Mouse (Mus musculus): ENCODE measurements around the gene Vgll4. TPM values are rescaled to one million over a fixed set of nuclear protein-coding genes. Genes with fewer than 3 reads are reported as not detected.

The Vgll4 gene
- polyA plus RNA-seq, 1 experiment from 2014 or later = 14.7 TPM

DNA sequence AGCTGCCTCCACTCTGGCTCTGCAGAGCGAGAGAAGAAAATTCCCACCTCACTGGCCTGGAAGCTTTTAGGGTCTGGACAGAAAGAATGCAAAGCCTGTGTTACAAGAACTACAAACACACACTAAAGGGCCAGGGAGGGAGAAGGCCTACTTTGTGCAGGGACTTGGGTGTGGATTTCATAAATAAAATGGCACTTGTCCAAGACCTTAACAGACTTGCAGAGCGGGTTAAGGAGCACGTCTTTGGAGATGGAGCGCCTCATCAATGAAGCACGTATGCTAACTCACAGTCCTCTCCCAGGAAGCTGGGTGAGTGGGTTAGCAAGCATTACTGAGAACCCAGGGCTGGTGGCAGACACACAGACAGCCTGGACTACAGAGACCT, 37.7 kb downstream of the Vgll4 start:
- no peak overlapping the region for H3K4me3 ChIP-seq (ENCODE audit: low read depth, low read length)
- no peaks in the 10 kb centered on the region for H3K27me3 ChIP-seq (ENCODE audit: insufficient read depth, low read length)
- TF ChIP-seq EP300 (IDR thresholded peaks at IDR 0.05; ENCODE audit: low read depth) = no peak
- TF ChIP-seq CTCF (IDR thresholded peaks at IDR 0.05; ENCODE audit: low read depth) = no peak
- peaks cover 3% of the 10 kb centered on the region; the same call in 1 of the 2 replicates for H3K4me1 ChIP-seq (ENCODE audit: insufficient read depth)
- no peak overlapping the region for H3K27ac ChIP-seq (ENCODE audit: low read depth)
- H3K9ac ChIP-seq (replicated peaks) = no peak overlapping the region
- ATAC-seq = no peak
- 70% methylated on average over 5 of the region's 5 CpGs for WGBS (ENCODE audit: insufficient replicate concordance)
- no peaks in the 10 kb centered on the region for H3K36me3 ChIP-seq (replicated peaks; ENCODE audit: insufficient read depth, low read length)
- H3K4me2 ChIP-seq (ENCODE audit: low read depth, low read length) = no peak overlapping the region
- no peaks in the 10 kb centered on the region for H3K9me3 ChIP-seq (ENCODE audit: low read length)
- no peak for DNase-seq

- Histone ChIP-seq H3K27ac (ENCODE audit: low read depth) (no peak overlapping the region), H3K9ac (replicated peaks) (no peak overlapping the region), H3K4me2 (ENCODE audit: low read depth, low read length) (no peak overlapping the region), H3K36me3 (replicated peaks; ENCODE audit: insufficient read depth, low read length) (no peaks in the 10 kb centered on the region), H3K27me3 (ENCODE audit: insufficient read depth, low read length) (no peaks in the 10 kb centered on the region), H3K4me3 (ENCODE audit: low read depth, low read length) (no peak overlapping the region), H3K4me1 (ENCODE audit: insufficient read depth) (peaks cover 3% of the 10 kb centered on the region; the same call in 1 of the 2 replicates), H3K9me3 (ENCODE audit: low read length) (no peaks in the 10 kb centered on the region)
- ATAC-seq = no peak
- WGBS (ENCODE audit: insufficient replicate concordance) = 75% methylated on average over 28 of the region's 28 CpGs
- TF ChIP-seq EP300 (IDR thresholded peaks at IDR 0.05; ENCODE audit: low read depth) = no peak
- no peak for TF ChIP-seq CTCF (IDR thresholded peaks at IDR 0.05; ENCODE audit: low read depth)
- DNase-seq = no peak
Measured at GRCm38 (mm10) chr6:114931212-114932115, 38.3 kb downstream of the Vgll4 start.

GRCm38 (mm10) chr6:114930646-114931045, 39.1 kb downstream of the Vgll4 start:
- WGBS (ENCODE audit: insufficient replicate concordance) = 77% methylated on average over 8 of the region's 8 CpGs
- Histone ChIP-seq H3K4me3 (ENCODE audit: low read depth, low read length) (no peak overlapping the region), H3K9me3 (ENCODE audit: low read length) (no peaks in the 10 kb centered on the region), H3K4me2 (ENCODE audit: low read depth, low read length) (no peak overlapping the region), H3K36me3 (replicated peaks; ENCODE audit: insufficient read depth, low read length) (no peaks in the 10 kb centered on the region), H3K4me1 (ENCODE audit: insufficient read depth) (peaks cover 3% of the 10 kb centered on the region; the same call in 1 of the 2 replicates), H3K27ac (ENCODE audit: low read depth) (no peak overlapping the region; the same call in 1 of the 2 replicates), H3K9ac (replicated peaks) (no peak overlapping the region), H3K27me3 (ENCODE audit: insufficient read depth, low read length) (no peaks in the 10 kb centered on the region)
- no peak for TF ChIP-seq CTCF (IDR thresholded peaks at IDR 0.05; ENCODE audit: low read depth)
- TF ChIP-seq EP300 (IDR thresholded peaks at IDR 0.05; ENCODE audit: low read depth) = no peak
- ATAC-seq (0 out of 2 replicates have a peak, but pooled peaks have one; percentile 24), DNase-seq (no peak)

DNA sequence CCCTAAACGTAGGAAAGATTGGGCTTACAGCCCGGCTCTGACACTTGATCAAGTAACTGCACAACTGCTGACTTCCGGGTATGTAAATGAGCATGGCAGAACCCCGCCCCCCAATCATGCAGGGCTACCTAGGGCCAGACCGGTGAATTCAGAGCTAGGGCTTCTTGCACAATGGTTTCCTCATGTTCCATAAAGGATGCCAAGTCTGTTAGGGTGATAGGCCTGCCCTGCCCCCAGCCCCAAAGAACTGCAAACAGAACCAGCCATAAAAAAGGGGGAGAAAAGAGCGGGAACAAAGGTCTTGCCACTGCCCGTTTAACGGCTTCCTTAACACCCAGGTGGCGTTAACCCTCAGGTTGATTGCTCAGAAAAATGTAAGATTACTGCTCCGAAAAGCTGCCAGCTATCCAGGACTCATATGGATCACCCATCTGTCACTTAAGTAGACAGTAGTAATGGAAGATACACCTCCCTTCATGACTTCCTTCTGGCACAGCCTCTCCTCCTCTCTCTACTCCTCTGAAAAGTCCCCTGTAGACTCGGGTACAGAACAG, 39.7 kb downstream of the Vgll4 start:
- WGBS (ENCODE audit: insufficient replicate concordance) = 37% methylated on average over 11 of the region's 11 CpGs
- H3K4me3 ChIP-seq (ENCODE audit: low read depth, low read length) = no peak overlapping the region
- ATAC-seq = peak; percentile 83

GRCm38 (mm10) chr6:114929346-114929745, 40.4 kb downstream of the Vgll4 start:
- Histone ChIP-seq H3K27me3 (ENCODE audit: insufficient read depth, low read length) (no peaks in the 10 kb centered on the region), H3K9ac (replicated peaks) (no peak overlapping the region), H3K4me3 (ENCODE audit: low read depth, low read length) (no peak overlapping the region), H3K36me3 (replicated peaks; ENCODE audit: insufficient read depth, low read length) (no peaks in the 10 kb centered on the region), H3K4me2 (ENCODE audit: low read depth, low read length) (no peak overlapping the region), H3K4me1 (ENCODE audit: insufficient read depth) (peaks cover 3% of the 10 kb centered on the region; the same call in 1 of the 2 replicates), H3K27ac (ENCODE audit: low read depth) (no peak overlapping the region), H3K9me3 (ENCODE audit: low read length) (no peaks in the 10 kb centered on the region)
- DNase-seq (peak; percentile 49), ATAC-seq (peak; percentile 37; the same call in 1 of the 2 replicates)
- TF ChIP-seq CTCF (IDR thresholded peaks at IDR 0.05; ENCODE audit: low read depth) (peak; percentile 72), EP300 (IDR thresholded peaks at IDR 0.05; ENCODE audit: low read depth) (no peak)

More for the DNA sequence above, 39.7 kb downstream of the Vgll4 start:
- no peak overlapping the region; the same call in 1 of the 2 replicates for H3K27ac ChIP-seq (ENCODE audit: low read depth)
- TF ChIP-seq EP300 (IDR thresholded peaks at IDR 0.05; ENCODE audit: low read depth) (0 out of 2 replicates have a peak, but pooled peaks have one; percentile 10), CTCF (IDR thresholded peaks at IDR 0.05; ENCODE audit: low read depth) (no peak)
- H3K27me3 ChIP-seq (ENCODE audit: insufficient read depth, low read length) = no peaks in the 10 kb centered on the region
- no peaks in the 10 kb centered on the region for H3K36me3 ChIP-seq (replicated peaks; ENCODE audit: insufficient read depth, low read length)
- peak overlapping the region; percentile 61 for H3K4me2 ChIP-seq (ENCODE audit: low read depth, low read length)
- peaks cover 3% of the 10 kb centered on the region; the same call in 1 of the 2 replicates for H3K4me1 ChIP-seq (ENCODE audit: insufficient read depth)
- no peak overlapping the region for H3K9ac ChIP-seq (replicated peaks)
- no peaks in the 10 kb centered on the region for H3K9me3 ChIP-seq (ENCODE audit: low read length)
- peak; percentile 72 for DNase-seq

DNA sequence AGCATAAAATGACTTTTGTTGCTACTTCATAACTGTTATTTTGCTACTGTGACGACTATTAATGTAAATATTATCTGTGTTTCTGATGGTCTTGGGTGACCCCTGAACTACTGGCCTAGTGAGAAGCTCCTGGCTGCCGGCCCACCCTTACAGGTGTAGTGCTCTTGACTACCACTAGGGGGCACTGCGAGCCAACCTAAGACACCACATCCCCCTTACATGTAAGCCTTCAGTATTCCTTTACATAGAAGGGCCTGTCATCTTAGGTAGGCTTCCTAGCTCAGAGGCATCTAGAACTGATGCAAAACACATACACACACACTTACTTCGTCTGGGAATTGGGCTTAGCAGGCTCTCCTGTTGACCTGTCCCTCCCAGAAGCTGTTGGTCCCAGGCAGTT, 41.3 kb downstream of the Vgll4 start:
- Histone ChIP-seq H3K4me2 (ENCODE audit: low read depth, low read length) (no peak overlapping the region), H3K9ac (replicated peaks) (no peak overlapping the region), H3K27ac (ENCODE audit: low read depth) (no peak overlapping the region), H3K4me3 (ENCODE audit: low read depth, low read length) (no peak overlapping the region), H3K4me1 (ENCODE audit: insufficient read depth) (peaks cover 3% of the 10 kb centered on the region; the same call in 1 of the 2 replicates), H3K9me3 (ENCODE audit: low read length) (no peaks in the 10 kb centered on the region), H3K27me3 (ENCODE audit: insufficient read depth, low read length) (no peaks in the 10 kb centered on the region), H3K36me3 (replicated peaks; ENCODE audit: insufficient read depth, low read length) (no peaks in the 10 kb centered on the region)
- WGBS (ENCODE audit: insufficient replicate concordance) = 3% methylated on average over 4 of the region's 4 CpGs
- TF ChIP-seq EP300 (IDR thresholded peaks at IDR 0.05; ENCODE audit: low read depth) (no peak), CTCF (IDR thresholded peaks at IDR 0.05; ENCODE audit: low read depth) (peak; percentile 96)
- ATAC-seq = peak; percentile 27; the same call in 1 of the 2 replicates
- DNase-seq = peak; percentile 76
